Mouse (Mus musculus) ES-CJ7 (cell line): ENCODE results near the gene Sycp2.

Experiments used
- DNase-seq: peaks from one replicate; pipeline ENCODE4 v3.0.0; 2011; ENCODE audit warnings: low read depth, low spot score

Sycp2 gene

GRCm38 (mm10) chr2:178407053-178407815, at the start of gene Sycp2:
Sycp2 (minus strand) TSS chr2:178407685.
- peak; percentile 64 for DNase-seq

GRCm38 (mm10) chr2:178454664-178455516, 47.4 kb upstream of the Sycp2 start:
- DNase-seq = no peak

GRCm38 (mm10) chr2:178450961-178451360, 43.5 kb upstream of the Sycp2 start:
- no peak for DNase-seq

- DNase-seq = no peak
These were observed 42.8 kb upstream of the Sycp2 start for GRCm38 (mm10) chr2:178450236-178450635.

GRCm38 (mm10) chr2:178449386-178449785, 41.9 kb upstream of the Sycp2 start:
- no peak for DNase-seq

- no peak for DNase-seq
These were observed 29.8 kb upstream of the Sycp2 start for GRCm38 (mm10) chr2:178437311-178437710.

- no peak for DNase-seq
These were observed 26.4 kb upstream of the Sycp2 start for GRCm38 (mm10) chr2:178433903-178434302.

- no peak for DNase-seq
These were observed 26.0 kb upstream of the Sycp2 start for GRCm38 (mm10) chr2:178433495-178433894.

GRCm38 (mm10) chr2:178430231-178430630, 22.7 kb upstream of the Sycp2 start, which contains the start of gene Cdh26:
Cdh26 (plus strand) TSS chr2:178430531.
- DNase-seq = no peak

GRCm38 (mm10) chr2:178429426-178429825, 21.9 kb upstream of the Sycp2 start:
- no peak for DNase-seq

GRCm38 (mm10) chr2:178428676-178429075, 21.2 kb upstream of the Sycp2 start:
- no peak for DNase-seq

GRCm38 (mm10) chr2:178428183-178428582, 20.7 kb upstream of the Sycp2 start:
- no peak for DNase-seq

- DNase-seq = no peak
These were observed 19.7 kb upstream of the Sycp2 start for GRCm38 (mm10) chr2:178427181-178427580.

- no peak for DNase-seq
These were observed 18.7 kb upstream of the Sycp2 start for GRCm38 (mm10) chr2:178426229-178426628.

GRCm38 (mm10) chr2:178423223-178423622, 15.7 kb upstream of the Sycp2 start:
- DNase-seq = no peak

GRCm38 (mm10) chr2:178422186-178422585, 14.7 kb upstream of the Sycp2 start:
- no peak for DNase-seq

- DNase-seq = no peak
These were observed 14.1 kb upstream of the Sycp2 start for GRCm38 (mm10) chr2:178421603-178422002.

GRCm38 (mm10) chr2:178420576-178420975, 13.1 kb upstream of the Sycp2 start:
- DNase-seq = no peak

- peak; percentile 17 for DNase-seq
These were observed 9.5 kb upstream of the Sycp2 start for GRCm38 (mm10) chr2:178416970-178417369.

- no peak for DNase-seq
These were observed 8.9 kb upstream of the Sycp2 start for GRCm38 (mm10) chr2:178416427-178416826.

- no peak for DNase-seq
These were observed 7.6 kb upstream of the Sycp2 start for GRCm38 (mm10) chr2:178415150-178415448.

GRCm38 (mm10) chr2:178414261-178415149, 7.0 kb upstream of the Sycp2 start, which contains the start of the genes Ppp1r3d and Fam217b:
Ppp1r3d (minus strand) TSS chr2:178414472.
Fam217b (plus strand) TSS chr2:178414524.
- peak; percentile 13 for DNase-seq
